Mouse (Mus musculus): ENCODE measurements around the gene Rhof.

The Rhof gene

GRCm38 (mm10) chr5:123132308-123133071 lies at the start of gene Rhof:
Rhof (minus strand) TSS chr5:123132692.
- DNase-seq (ENCODE audit: low spot score in 2 of 2) = peak in 1 of 2 experiments; percentile 86

- DNase-seq (ENCODE audit: low spot score in 2 of 2) = no peak
Measured at GRCm38 (mm10) chr5:123181536-123181935, 49.0 kb upstream of the Rhof start.

GRCm38 (mm10) chr5:123180390-123180789 lies 47.9 kb upstream of the Rhof start:
- DNase-seq (ENCODE audit: low spot score in 2 of 2) = no peak

GRCm38 (mm10) chr5:123178792-123179191 lies 46.3 kb upstream of the Rhof start:
- no peak for DNase-seq (ENCODE audit: low spot score in 2 of 2)

- DNase-seq (ENCODE audit: low spot score in 2 of 2) = peak in 1 of 2 experiments; percentile 81
Measured at GRCm38 (mm10) chr5:123171646-123172350, 39.3 kb upstream of the Rhof start.

- DNase-seq (ENCODE audit: low spot score in 2 of 2) = no peak
Measured at GRCm38 (mm10) chr5:123170365-123170764, 37.9 kb upstream of the Rhof start.

- no peak for DNase-seq (ENCODE audit: low spot score in 2 of 2)
Measured at GRCm38 (mm10) chr5:123169284-123169683, 36.8 kb upstream of the Rhof start, which contains the start of gene Psmd9. Psmd9 (plus strand) TSS chr5:123169413.

GRCm38 (mm10) chr5:123167591-123167990 lies 35.1 kb upstream of the Rhof start:
- DNase-seq (ENCODE audit: low spot score in 2 of 2) = no peak

- DNase-seq (ENCODE audit: low spot score in 2 of 2) = no peak
Measured at GRCm38 (mm10) chr5:123166437-123166836, 33.9 kb upstream of the Rhof start.

- DNase-seq (ENCODE audit: low spot score in 2 of 2) = no peak
Measured at GRCm38 (mm10) chr5:123162942-123163341, 30.4 kb upstream of the Rhof start.

GRCm38 (mm10) chr5:123160341-123160740 lies 27.8 kb upstream of the Rhof start:
- DNase-seq (ENCODE audit: low spot score in 2 of 2) = no peak

GRCm38 (mm10) chr5:123159866-123160265 lies 27.4 kb upstream of the Rhof start:
- no peak for DNase-seq (ENCODE audit: low spot score in 2 of 2)

- DNase-seq (ENCODE audit: low spot score in 2 of 2) = no peak
Measured at GRCm38 (mm10) chr5:123159446-123159845, 27.0 kb upstream of the Rhof start.

GRCm38 (mm10) chr5:123157972-123158371 lies 25.5 kb upstream of the Rhof start:
- no peak for DNase-seq (ENCODE audit: low spot score in 2 of 2)

- no peak for DNase-seq (ENCODE audit: low spot score in 2 of 2)
Measured at GRCm38 (mm10) chr5:123156763-123157162, 24.3 kb upstream of the Rhof start.

- peak in 1 of 2 experiments; percentile 68 for DNase-seq (ENCODE audit: low spot score in 2 of 2)
Measured at GRCm38 (mm10) chr5:123155425-123155824, 22.9 kb upstream of the Rhof start.

- DNase-seq (ENCODE audit: low spot score in 2 of 2) = no peak
Measured at GRCm38 (mm10) chr5:123152901-123153300, 20.4 kb upstream of the Rhof start.

GRCm38 (mm10) chr5:123151707-123152362 lies 19.3 kb upstream of the Rhof start:
- DNase-seq (ENCODE audit: low spot score in 2 of 2) = no peak

GRCm38 (mm10) chr5:123151077-123151476 lies 18.6 kb upstream of the Rhof start:
- no peak for DNase-seq (ENCODE audit: low spot score in 2 of 2)

GRCm38 (mm10) chr5:123150641-123151040 lies 18.1 kb upstream of the Rhof start:
- no peak for DNase-seq (ENCODE audit: low spot score in 2 of 2)

GRCm38 (mm10) chr5:123149451-123150400 lies 17.2 kb upstream of the Rhof start:
- peak in 1 of 2 experiments; percentile 92 for DNase-seq (ENCODE audit: low spot score in 2 of 2)
